Mouse (Mus musculus) forebrain, embryonic 14.5 days (tissue): Measurements from ENCODE around the gene Ikzf3. TPM values are rescaled to one million over a fixed set of nuclear protein-coding genes. Genes with fewer than 3 reads are reported as not detected.

ENCODE experiments used
- ATAC-seq: fragments of 200-750 bp; cut with Nextera tagmentation; 2 replicates; pipeline ENCODE4 v1.8.0; 2017; ENCODE audit warnings: mild to moderate bottlenecking, moderate library complexity
- DNase-seq: peaks from one replicate; pipeline ENCODE4 v3.0.0-alpha.2; 2015; ENCODE audit warnings: low spot score
- H3K27ac ChIP-seq: fragments of 300-500 bp; sonication (generic); 2 replicates; pipeline ENCODE4 v1.5.1; 2014; ENCODE audit warnings: low read depth, mild to moderate bottlenecking, control low read depth, low read length, moderate library complexity
- H3K27me3 ChIP-seq: fragments of 300-500 bp; sonication (generic); replicated peaks from 2 replicates; pipeline ENCODE4 v1.6.1; 2014; ENCODE audit warnings: low read length, control low read depth, mixed read lengths; ENCODE audit not compliant: control insufficient read depth, insufficient read depth
- H3K36me3 ChIP-seq: fragments of 300-500 bp; sonication (generic); 2 replicates; pipeline ENCODE4 v1.6.1; 2014; ENCODE audit warnings: low read length, control low read depth; ENCODE audit not compliant: control insufficient read depth, insufficient read depth
- H3K4me1 ChIP-seq: fragments of 300-500 bp; sonication (generic); 2 replicates; pipeline ENCODE4 v1.6.1; 2014; ENCODE audit warnings: antibody characterized with exemption, low read length, control low read depth; ENCODE audit not compliant: control insufficient read depth, insufficient read depth
- H3K4me2 ChIP-seq: fragments of 300-500 bp; sonication (generic); 2 replicates; pipeline ENCODE4 v1.6.1; 2014; ENCODE audit warnings: mild to moderate bottlenecking, control low read depth, low read length
- H3K4me3 ChIP-seq: fragments of 300-500 bp; sonication (generic); 2 replicates; pipeline ENCODE4 v1.5.1; 2014; ENCODE audit warnings: low read depth, low read length, control low read depth
- H3K9ac ChIP-seq: fragments of 300-500 bp; sonication (generic); 2 replicates; pipeline ENCODE4 v1.6.1; 2014; ENCODE audit warnings: mild to moderate bottlenecking, low read length, control low read depth, moderate library complexity
- H3K9me3 ChIP-seq: fragments of 300-500 bp; sonication (generic); replicated peaks from 2 replicates; pipeline ENCODE4 v1.6.1; 2016; ENCODE audit warnings: low read length, control low read depth, mixed read lengths; ENCODE audit not compliant: control insufficient read depth
- WGBS: fragments of 180-500 bp; shearing (Covaris S2); extraction: QIAGEN DNeasy Blood & Tissue Kit; methylation state at CpG from one replicate; pipeline ENCODE4 v1.1.7; 2014; 5-methylcytosine and 5-hydroxymethylcytosine counted together
- polyA plus RNA-seq: library from polyadenylated mRNA; unstranded; fragments of >200 nt; fragmentation: Nextera tagmentation; extraction: Ambion mirVana; gene quantifications from 2 replicates; pipeline ENCODE4 v1.2.1, GENCODE M21; 2014

Ikzf3 gene
- polyA plus RNA-seq, 1 experiment from 2014 or later: not detected

DNA sequence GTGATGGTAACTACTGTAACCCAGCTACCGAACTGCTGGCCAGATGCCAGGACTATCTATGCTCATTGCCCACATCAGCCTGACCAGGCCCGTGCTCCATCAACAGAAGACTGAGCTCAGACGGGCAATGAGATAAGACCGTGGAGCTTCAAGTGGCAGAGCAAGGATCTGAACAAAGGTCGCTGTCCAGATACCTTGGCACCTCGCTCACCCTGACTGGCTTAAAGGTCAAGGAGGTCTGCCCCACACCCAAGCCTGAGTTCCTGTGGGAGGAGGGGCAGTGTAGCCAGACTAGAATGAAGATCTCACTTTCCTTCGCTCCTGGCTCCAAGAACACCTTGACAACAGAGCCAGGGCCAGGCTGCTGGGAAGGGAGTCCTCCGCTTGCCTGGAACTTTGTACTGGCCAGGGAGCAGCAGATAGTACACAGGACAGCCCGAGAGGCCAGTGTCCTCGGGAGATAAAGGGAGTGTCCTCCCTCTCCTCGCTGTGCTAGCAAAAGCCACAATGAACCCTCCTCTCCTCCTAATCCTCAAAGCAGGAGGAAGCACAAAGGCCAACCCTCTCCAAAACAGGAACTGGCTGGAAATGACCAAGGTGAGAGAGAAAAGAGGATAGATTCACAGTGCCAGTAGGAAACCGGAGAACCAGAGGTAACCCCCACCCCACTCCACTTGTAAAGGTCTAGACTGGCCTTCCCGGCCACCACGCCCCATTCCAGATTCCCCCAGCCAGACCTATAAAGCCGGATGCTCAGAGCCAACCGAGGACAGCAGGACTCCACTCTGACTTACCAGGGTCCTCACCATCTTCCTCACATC is 34.7 kb upstream of the Ikzf3 start:
- H3K27ac ChIP-seq: no peak overlapping the region
- 0 out of 2 replicates have a peak, but pooled peaks cover under 1% of the 10 kb centered on the region for H3K4me1 ChIP-seq
- ATAC-seq: no peak
- H3K9me3 ChIP-seq: no peaks in the 10 kb centered on the region
- 67% methylated on average over 16 of the region's 16 CpGs for WGBS
- H3K9ac ChIP-seq: no peak overlapping the region
- H3K27me3 ChIP-seq: no peaks in the 10 kb centered on the region
- no peak overlapping the region for H3K4me3 ChIP-seq
- DNase-seq: no peak
- H3K4me2 ChIP-seq: no peak overlapping the region
- H3K36me3 ChIP-seq: peaks cover 32% of the 10 kb centered on the region

- Histone ChIP-seq H3K9me3 (no peaks in the 10 kb centered on the region), H3K27ac (no peak overlapping the region), H3K4me1 (no peaks in the 10 kb centered on the region), H3K27me3 (no peaks in the 10 kb centered on the region), H3K4me2 (no peak overlapping the region), H3K36me3 (peaks cover 23% of the 10 kb centered on the region), H3K4me3 (no peak overlapping the region), H3K9ac (no peak overlapping the region)
- ATAC-seq (no peak), DNase-seq (no peak)
- WGBS: 86% methylated on average over 5 of the region's 5 CpGs
These were observed 31.9 kb upstream of the Ikzf3 start for GRCm38 (mm10) chr11:98577776-98578175.

DNA sequence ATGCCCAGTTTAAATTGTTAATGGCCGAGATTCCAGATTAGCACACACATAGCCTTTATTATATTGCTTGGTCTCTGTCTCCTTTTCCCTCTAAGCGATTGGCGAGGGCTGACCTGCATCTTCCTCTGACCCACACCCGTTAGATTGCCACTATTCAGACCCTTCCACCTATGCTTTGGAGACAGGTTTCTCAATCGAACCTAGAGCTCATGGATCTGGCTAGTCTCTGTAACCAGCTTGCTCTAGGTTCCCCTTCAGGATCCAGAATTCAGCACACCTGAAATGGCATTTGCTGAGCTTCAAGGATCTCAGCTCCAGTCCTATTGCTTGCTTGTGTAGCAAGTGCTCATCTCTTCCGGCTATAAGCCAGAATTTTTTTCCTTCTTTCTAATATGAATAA is 23.6 kb upstream of the Ikzf3 start:
- no peak for DNase-seq
- WGBS: 80% methylated on average over 6 of the region's 6 CpGs
- Histone ChIP-seq H3K4me2 (no peak overlapping the region), H3K27ac (no peak overlapping the region), H3K4me3 (no peak overlapping the region), H3K36me3 (no peaks in the 10 kb centered on the region), H3K27me3 (no peaks in the 10 kb centered on the region), H3K9ac (no peak overlapping the region), H3K4me1 (no peaks in the 10 kb centered on the region), H3K9me3 (no peaks in the 10 kb centered on the region)
- no peak for ATAC-seq

GRCm38 (mm10) chr11:98568326-98568725 is 22.5 kb upstream of the Ikzf3 start:
- WGBS: 91% methylated on average over 8 of the region's 8 CpGs
- Histone ChIP-seq H3K4me2 (no peak overlapping the region), H3K27me3 (no peaks in the 10 kb centered on the region), H3K4me3 (no peak overlapping the region), H3K9ac (no peak overlapping the region), H3K4me1 (no peaks in the 10 kb centered on the region), H3K36me3 (no peaks in the 10 kb centered on the region), H3K27ac (no peak overlapping the region), H3K9me3 (no peaks in the 10 kb centered on the region)
- DNase-seq (no peak), ATAC-seq (no peak)

GRCm38 (mm10) chr11:98563921-98564414 is 18.1 kb upstream of the Ikzf3 start:
- WGBS: 60% methylated on average over 13 of the region's 13 CpGs
- no peak for ATAC-seq
- Histone ChIP-seq H3K4me2 (no peak overlapping the region), H3K9me3 (no peaks in the 10 kb centered on the region), H3K36me3 (no peaks in the 10 kb centered on the region), H3K9ac (no peak overlapping the region), H3K4me1 (no peaks in the 10 kb centered on the region), H3K27ac (no peak overlapping the region), H3K4me3 (no peak overlapping the region), H3K27me3 (no peaks in the 10 kb centered on the region)
- no peak for DNase-seq

DNA sequence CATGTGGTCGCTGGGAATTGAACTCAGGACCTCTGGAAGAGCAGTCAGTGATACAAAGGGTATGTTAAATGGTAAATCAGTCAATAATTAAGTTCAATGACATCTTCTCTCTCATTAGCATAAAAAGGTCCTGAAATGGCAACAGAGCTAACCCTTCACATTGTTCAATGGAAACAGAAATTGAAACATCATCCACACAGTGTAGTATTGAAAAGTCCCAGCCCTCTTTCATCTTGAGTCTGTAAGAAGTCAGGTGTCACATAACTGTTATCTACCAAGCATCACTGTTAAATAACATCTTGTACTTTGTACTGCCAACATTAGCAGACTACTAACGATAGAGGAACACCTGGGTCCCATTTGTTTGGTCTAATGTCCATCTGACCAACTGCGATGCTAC is 17.2 kb upstream of the Ikzf3 start:
- no peak for DNase-seq
- H3K4me2 ChIP-seq: no peak overlapping the region
- ATAC-seq: no peak
- no peaks in the 10 kb centered on the region for H3K27me3 ChIP-seq
- H3K4me3 ChIP-seq: no peak overlapping the region
- no peak overlapping the region for H3K9ac ChIP-seq
- no peaks in the 10 kb centered on the region for H3K36me3 ChIP-seq
- WGBS: 93% methylated on average over 3 of the region's 3 CpGs
- H3K9me3 ChIP-seq: no peaks in the 10 kb centered on the region
- H3K27ac ChIP-seq: no peak overlapping the region
- no peaks in the 10 kb centered on the region for H3K4me1 ChIP-seq

- no peak for ATAC-seq
- DNase-seq: no peak
- H3K27me3 ChIP-seq: no peaks in the 10 kb centered on the region
These were observed 15.1 kb upstream of the Ikzf3 start for GRCm38 (mm10) chr11:98560942-98561341.

GRCm38 (mm10) chr11:98555124-98555700 is 9.4 kb upstream of the Ikzf3 start:
- H3K9me3 ChIP-seq: no peaks in the 10 kb centered on the region
- H3K36me3 ChIP-seq: no peaks in the 10 kb centered on the region
- ATAC-seq (no peak), DNase-seq (no peak)
- H3K4me1 ChIP-seq: no peaks in the 10 kb centered on the region
- 59% methylated on average over 12 of the region's 12 CpGs for WGBS
- peaks cover 1% of the 10 kb centered on the region for H3K27me3 ChIP-seq
- H3K4me2 ChIP-seq: no peak overlapping the region
- no peak overlapping the region for H3K9ac ChIP-seq
- H3K27ac ChIP-seq: no peak overlapping the region
- H3K4me3 ChIP-seq: no peak overlapping the region

More at GRCm38 (mm10) chr11:98560942-98561341, 15.1 kb upstream of the Ikzf3 start:
- Histone ChIP-seq H3K9me3 (no peaks in the 10 kb centered on the region), H3K36me3 (no peaks in the 10 kb centered on the region), H3K9ac (no peak overlapping the region), H3K4me3 (no peak overlapping the region), H3K4me1 (no peaks in the 10 kb centered on the region), H3K27ac (no peak overlapping the region), H3K4me2 (no peak overlapping the region)
- 19% methylated on average over 7 of the region's 7 CpGs for WGBS

DNA sequence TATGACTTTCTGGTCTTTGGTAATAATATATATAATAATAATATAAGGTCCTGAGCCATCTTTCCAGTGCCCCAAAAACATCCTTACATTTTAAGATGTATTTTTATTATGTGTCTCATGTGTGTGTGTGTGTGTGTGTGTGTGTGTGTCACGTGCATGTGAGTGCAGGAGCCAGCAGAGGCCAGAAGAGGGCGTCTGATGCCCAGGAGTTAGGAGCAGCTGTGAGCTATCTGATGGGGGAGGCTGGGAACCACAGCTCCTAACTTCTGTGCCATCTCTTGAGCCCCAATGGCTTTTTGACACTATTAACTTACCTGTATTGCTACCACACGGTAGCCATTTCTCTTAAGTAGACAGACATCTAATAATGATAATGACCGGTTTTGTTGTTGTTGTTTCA is 8.1 kb upstream of the Ikzf3 start:
- Histone ChIP-seq H3K27ac (no peak overlapping the region), H3K36me3 (no peaks in the 10 kb centered on the region), H3K9me3 (no peaks in the 10 kb centered on the region), H3K27me3 (peaks cover 13% of the 10 kb centered on the region), H3K9ac (no peak overlapping the region), H3K4me2 (no peak overlapping the region), H3K4me3 (no peak overlapping the region), H3K4me1 (no peaks in the 10 kb centered on the region)
- no peak for ATAC-seq
- WGBS: 83% methylated on average over 4 of the region's 4 CpGs
- no peak for DNase-seq
